Mouse (Mus musculus) gastrocnemius, postnatal 4 days (tissue): Measurements from ENCODE around the gene Azin2. TPM values are rescaled to one million over a fixed set of nuclear protein-coding genes. Genes with fewer than 3 reads are reported as not detected.

Experiments
- DNase-seq, 2 experiments: peaks; one replicate each; pipeline ENCODE4 v3.0.0; 2021 to 2022; ENCODE audit warnings: low spot score in 2 of 2, mixed read lengths in 2 of 2
- total RNA-seq, 2 experiments: library from RNA; stranded (reverse); gene quantifications; 2 replicates each; pipeline ENCODE4 v1.2.3; 2021

Gene Azin2
- total RNA-seq, 2 experiments from 2014 or later = 7.0 to 7.2 TPM

DNA sequence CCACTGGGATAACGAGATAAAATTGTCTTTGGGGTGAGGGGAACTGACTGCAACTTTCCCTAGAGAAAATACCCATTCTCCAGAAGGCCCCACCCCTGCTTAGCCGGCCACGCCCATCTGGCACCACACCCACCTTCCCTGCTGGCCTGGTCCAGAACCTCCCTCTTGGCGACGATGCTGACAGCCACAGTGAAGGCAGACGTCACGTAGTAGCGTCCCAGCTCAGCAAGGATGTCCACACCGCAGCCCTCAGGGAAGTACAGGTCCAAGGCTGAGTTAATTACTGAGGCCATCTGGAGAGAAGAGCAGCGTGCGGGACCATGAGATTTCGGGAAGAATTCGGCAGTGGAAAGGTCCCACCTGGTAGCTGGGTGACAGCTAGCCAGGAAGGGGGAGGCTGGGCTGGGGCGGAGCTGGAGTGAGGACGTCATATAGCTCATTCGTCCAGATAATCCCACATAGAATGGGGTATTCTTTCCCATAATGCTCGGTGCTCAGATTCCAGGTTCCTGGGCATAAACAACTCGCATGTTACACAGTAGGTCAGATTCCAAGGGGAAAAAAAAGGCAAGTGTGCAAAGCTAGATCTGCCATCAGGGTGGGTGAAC, 14.8 kb downstream of the Azin2 start:
- DNase-seq = no peak

- no peak for DNase-seq
These were observed 15.5 kb downstream of the Azin2 start for GRCm38 (mm10) chr4:128946736-128947135.

DNA sequence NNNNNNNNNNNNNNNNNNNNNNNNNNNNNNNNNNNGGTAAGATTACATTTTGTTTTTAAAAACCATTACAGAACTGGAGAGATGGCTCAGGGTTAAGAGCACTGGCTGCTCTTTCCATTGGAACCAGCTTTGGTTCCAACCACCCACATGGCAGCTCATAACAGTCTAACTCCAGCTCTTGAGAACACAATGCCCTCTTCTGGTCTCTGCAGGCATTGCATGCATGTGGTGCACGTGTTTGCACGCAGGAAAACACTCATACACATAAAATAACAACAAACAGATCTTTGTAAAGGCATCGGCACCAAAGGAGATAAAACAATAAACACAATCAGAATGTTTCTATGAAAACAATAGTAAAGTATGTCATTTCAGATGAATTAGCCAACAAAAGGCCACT, 19.9 kb downstream of the Azin2 start:
- no peak for DNase-seq

GRCm38 (mm10) chr4:128935595-128935994, 26.6 kb downstream of the Azin2 start:
- DNase-seq = no peak

GRCm38 (mm10) chr4:128932783-128933182, 29.5 kb downstream of the Azin2 start:
- no peak for DNase-seq

DNA sequence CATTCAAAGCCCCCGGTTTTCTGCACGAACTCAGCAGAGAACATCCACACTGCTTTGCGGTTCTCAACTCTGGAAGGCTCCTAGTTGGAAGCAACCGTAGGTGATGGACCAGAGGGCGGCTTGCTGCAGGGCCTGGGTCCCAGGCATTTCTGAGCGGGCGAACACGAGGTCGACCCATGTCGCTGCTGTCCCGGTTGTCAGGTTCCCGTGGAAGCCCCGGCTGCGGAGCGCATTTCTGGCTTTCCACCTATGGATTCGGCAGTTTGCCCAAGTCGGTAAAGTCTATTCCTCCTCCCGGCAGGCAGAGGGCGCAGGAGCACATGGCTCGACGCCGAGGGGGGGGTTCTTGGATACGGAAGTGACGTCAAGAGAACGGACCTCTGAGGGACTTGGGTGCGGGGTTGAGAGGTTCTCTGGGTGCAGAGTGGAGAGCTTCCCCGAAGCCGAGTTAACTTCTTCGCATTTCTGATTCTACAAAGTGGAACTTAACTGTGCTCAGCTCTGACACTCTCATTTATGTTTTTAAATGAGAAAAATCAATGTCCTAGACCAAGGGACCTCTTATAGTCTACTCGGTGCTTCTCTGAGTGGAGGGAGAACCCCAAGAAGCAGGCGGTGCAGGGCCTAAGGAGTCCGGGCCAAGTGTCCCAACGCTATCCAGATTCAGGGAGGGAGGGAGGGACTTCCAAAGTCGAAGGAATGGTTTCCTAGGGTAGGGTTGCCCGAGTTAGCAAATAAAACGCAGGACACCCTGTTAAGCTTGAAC, 37.2 kb downstream of the Azin2 start:
- DNase-seq = peak; percentile 62 to 79

- DNase-seq = no peak
These were observed 38.6 kb downstream of the Azin2 start for GRCm38 (mm10) chr4:128923603-128924002.

DNA sequence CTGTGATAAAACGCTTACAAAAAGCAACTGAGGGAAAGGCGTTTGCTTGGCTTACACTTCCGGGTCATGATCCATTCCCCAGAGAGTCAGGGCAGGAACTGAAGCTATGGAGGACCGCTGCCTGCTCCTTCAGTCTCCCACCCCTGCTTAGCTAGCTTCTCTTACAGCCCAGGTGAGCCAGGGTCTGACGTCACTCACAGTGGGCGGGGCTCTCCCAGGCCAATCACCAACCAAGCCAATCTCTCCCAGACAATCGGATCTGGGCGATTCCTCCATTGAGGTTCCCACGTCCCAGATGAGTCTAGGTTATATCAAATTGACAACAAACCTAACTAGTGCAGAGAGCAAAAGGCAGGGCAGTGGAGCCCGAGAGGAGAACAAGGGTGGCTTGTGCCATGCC, 43.1 kb downstream of the Azin2 start:
- no peak for DNase-seq

DNA sequence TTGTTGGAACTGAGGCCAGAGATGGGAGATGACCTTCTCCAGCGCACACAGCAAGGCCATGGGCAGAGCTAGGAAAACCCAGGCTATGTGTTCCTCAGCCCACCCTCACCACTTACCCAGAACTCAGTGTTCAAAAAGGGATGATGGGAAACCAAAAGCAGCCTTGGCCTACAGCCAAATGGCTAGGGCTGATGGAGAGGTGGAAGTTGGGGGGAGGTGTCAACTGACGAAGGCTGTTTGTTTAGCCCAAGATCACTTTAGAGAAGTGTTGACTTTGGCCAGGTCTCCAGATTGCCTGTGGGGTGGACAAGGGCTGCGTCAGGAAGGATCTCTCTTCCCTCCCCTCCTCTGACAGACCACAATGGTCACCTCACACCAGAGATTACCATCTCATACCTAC, 44.1 kb downstream of the Azin2 start:
- no peak for DNase-seq

GRCm38 (mm10) chr4:128917756-128918155, 44.5 kb downstream of the Azin2 start:
- no peak for DNase-seq

DNA sequence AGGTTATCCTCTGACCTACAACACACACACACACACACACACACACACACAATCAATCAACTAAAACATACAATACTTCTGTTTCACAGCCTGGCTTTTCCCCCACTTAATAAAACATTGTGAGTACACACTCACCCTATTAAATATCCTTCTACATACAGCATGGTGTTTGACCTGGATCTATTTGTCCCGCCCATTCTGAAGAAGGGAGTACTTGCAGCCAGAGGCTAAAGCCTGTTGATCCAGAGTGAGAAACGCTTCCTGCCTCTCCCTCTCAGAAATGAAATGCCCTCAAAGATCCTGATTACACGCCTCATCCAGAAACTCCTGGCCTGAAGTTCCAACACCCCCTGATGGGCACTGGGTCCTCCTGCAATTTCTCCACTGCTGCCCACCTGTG, 45.1 kb downstream of the Azin2 start:
- no peak for DNase-seq

DNA sequence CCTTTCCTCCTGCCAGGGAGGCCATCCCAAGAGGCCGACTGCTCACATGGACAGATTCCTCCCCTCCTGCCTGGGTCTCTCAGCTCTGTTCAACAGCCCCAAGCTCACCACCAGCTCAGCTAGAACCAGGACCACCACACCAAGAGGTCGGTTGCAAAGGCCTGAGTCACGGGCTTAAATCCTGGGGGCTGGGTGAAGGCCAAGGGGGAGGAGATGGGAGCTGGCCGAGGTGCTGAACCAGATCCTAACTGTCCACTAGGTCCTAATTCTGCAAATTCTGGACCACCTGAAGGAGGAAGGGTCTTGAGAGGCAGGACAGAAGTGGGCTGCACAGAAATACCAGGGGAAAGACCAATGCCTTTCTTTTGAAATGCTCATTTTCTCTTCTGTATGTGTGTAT, 48.4 kb downstream of the Azin2 start:
- DNase-seq = no peak

- no peak for DNase-seq
These were observed 50.2 kb downstream of the Azin2 start for GRCm38 (mm10) chr4:128912085-128912484.

DNA sequence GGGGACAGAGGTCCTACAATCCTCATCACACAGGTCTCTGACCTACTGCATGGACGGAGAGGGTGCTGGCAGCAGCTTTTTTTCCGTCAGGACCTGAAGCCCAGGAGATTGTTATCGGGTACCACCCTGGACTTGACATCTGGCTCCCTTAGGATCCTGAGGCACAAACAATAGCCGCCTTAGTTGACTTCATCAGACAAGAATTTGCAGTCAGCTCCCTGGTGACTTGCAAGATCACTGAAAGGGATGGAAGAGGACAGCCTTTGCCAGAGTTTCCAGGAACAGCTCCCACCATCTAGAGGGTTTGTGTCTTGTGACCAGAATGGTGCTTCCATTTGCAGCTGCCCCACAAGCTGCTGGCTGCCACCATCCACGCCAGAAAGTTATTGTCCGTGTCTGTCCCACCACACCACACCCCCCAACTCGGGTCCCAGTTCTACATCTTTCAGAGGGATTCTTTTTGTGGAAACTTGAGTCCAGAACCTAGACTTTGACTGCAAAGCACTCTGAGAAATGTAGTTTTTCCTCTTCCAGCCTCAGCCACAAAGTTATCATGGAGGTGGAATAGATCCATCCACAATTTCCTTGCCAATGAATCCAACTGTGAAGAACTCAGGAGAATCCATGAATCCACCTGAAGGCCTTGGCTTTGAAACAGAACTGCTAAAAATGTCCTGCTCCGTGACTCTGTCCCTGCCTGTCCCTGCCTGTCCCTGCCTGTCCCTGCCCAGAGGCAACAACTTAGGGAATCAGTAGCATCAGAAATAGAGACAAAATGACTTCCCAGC, 51.8 kb downstream of the Azin2 start:
- no peak for DNase-seq

DNA sequence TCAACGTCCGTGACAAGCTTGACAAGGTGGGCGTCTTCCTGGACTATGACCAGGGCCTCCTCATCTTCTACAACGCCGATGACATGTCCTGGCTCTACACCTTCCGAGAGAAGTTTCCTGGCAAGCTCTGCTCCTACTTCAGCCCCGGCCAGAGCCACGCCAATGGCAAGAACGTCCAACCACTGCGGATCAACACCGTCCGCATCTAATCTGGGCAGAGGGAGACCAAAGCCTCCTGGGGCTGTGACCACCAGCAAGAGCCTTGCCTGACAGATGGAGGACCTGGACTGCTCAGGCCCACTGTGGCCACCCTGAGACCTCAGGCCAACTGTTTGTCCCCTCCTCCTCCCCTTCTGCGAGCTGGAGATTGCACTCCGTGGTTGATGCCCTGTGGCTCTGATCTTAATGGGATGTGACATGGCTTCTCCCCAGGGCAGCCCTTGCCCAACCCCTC, 52.8 kb downstream of the Azin2 start:
- DNase-seq = no peak

GRCm38 (mm10) chr4:128908586-128909377, 53.5 kb downstream of the Azin2 start:
- DNase-seq = no peak

GRCm38 (mm10) chr4:128907238-128907968, 54.8 kb downstream of the Azin2 start:
- no peak for DNase-seq

GRCm38 (mm10) chr4:128906757-128907156, 55.5 kb downstream of the Azin2 start:
- no peak for DNase-seq

DNA sequence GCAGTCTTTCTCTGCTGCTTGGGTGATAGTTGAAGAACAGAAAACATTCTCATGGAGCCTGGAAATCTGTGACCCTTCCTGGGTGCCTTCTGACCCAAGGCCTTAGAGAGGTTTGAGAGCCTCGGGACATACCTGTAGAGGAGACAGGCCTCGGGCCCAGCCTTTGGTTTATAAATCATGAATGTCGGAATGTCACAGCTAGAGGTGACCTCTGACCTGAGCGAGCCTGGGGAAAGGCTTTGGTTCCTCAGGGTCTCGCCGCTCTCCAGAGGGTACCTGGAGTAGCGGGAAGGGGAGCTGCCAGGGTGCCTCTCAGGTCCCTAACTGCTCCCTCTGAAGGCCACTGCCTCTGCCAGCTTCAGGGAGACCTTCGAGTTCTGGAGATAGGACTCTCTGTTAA, 57.0 kb downstream of the Azin2 start:
- peak in 1 of 2 experiments; percentile 9 for DNase-seq

GRCm38 (mm10) chr4:128904035-128904800, 58.0 kb downstream of the Azin2 start:
- DNase-seq = no peak
